In genomic region chr7:133074462-133075133, GRCm38 (mm10) we compare ENCODE assay signal across 12 mouse cellular contexts. TPM values are rescaled to one million over a fixed set of nuclear protein-coding genes. Genes with fewer than 3 reads are reported as not detected.
DNase-seq lines count a peak whose midpoint lies in the region; ATAC-seq lines count a peak whose summit lies in the region.
"Had no signal": no experiment of that assay in that cellular context is flagged by ENCODE, and none has a peak within 500 bp of the region (broad histone marks: within the 10 kb centered on the region; RNA-seq: fewer than 3 reads in every experiment).

No protein-coding gene starts in this region.

- peaks cover 17% of the 10 kb centered on the region for H3K4me1 ChIP-seq in kidney, embryonic 14.5 days (ENCODE audit: control insufficient read depth, insufficient read depth, low read length)
- peaks cover 63% of the 10 kb centered on the region for H3K4me1 ChIP-seq in hindbrain, embryonic 15.5 days (replicated peaks)
- H3K4me1 ChIP-seq in midbrain, embryonic 16.5 days (ENCODE audit: control insufficient read depth, insufficient read depth, low read length) = peaks cover 37% of the 10 kb centered on the region

- no peak overlapping the region for H3K9ac ChIP-seq in kidney, embryonic 14.5 days (ENCODE audit: low read depth, low read length)
- H3K9ac ChIP-seq in hindbrain, embryonic 15.5 days = no peak overlapping the region
- H3K9ac ChIP-seq in midbrain, embryonic 16.5 days (ENCODE audit: low read depth, low read length) = no peak overlapping the region
- H3K9ac ChIP-seq: liver, embryonic 13.5 days had no signal

- no peaks in the 10 kb centered on the region for H3K9me3 ChIP-seq in kidney, embryonic 14.5 days (ENCODE audit: control insufficient read depth, low read length)
- no peaks in the 10 kb centered on the region for H3K9me3 ChIP-seq in hindbrain, embryonic 15.5 days
- H3K9me3 ChIP-seq in midbrain, embryonic 16.5 days (replicated peaks; ENCODE audit: control insufficient read depth, low read length, poor library complexity, severe bottlenecking) = no peaks in the 10 kb centered on the region
- H3K9me3 ChIP-seq: liver, embryonic 13.5 days had no signal

- 68% methylated on average over 10 of the region's 10 CpGs for WGBS in kidney, embryonic 14.5 days
- WGBS in hindbrain, embryonic 15.5 days = 21% methylated on average over 10 of the region's 10 CpGs
- 24% methylated on average over 10 of the region's 10 CpGs for WGBS in midbrain, embryonic 16.5 days

- peaks cover 36% of the 10 kb centered on the region for H3K36me3 ChIP-seq in kidney, embryonic 14.5 days (ENCODE audit: control insufficient read depth, insufficient read depth, low read length)
- no peaks in the 10 kb centered on the region for H3K36me3 ChIP-seq in hindbrain, embryonic 15.5 days
- H3K36me3 ChIP-seq in midbrain, embryonic 16.5 days (ENCODE audit: control insufficient read depth, insufficient read depth, low read length) = no peaks in the 10 kb centered on the region
- H3K36me3 ChIP-seq: liver, embryonic 13.5 days had no signal

- H3K27me3 ChIP-seq in kidney, embryonic 14.5 days (ENCODE audit: control insufficient read depth, insufficient read depth, low read length) = no peaks in the 10 kb centered on the region
- H3K27me3 ChIP-seq in hindbrain, embryonic 15.5 days = no peaks in the 10 kb centered on the region
- H3K27me3 ChIP-seq in midbrain, embryonic 16.5 days (ENCODE audit: control insufficient read depth, insufficient read depth, low read depth, low read length) = no peaks in the 10 kb centered on the region
- H3K27me3 ChIP-seq: liver, embryonic 13.5 days had no signal

- intact Hi-C loops in left cerebral cortex, postnatal 14 days (cut with DNase I) = no loop called here

- H3K4me3 ChIP-seq in kidney, embryonic 14.5 days (ENCODE audit: low read length) = no peak overlapping the region
- H3K4me3 ChIP-seq in hindbrain, embryonic 15.5 days = no peak overlapping the region
- H3K4me3 ChIP-seq in midbrain, embryonic 16.5 days (ENCODE audit: low read depth, low read length) = no peak overlapping the region
- H3K4me3 ChIP-seq: liver, embryonic 13.5 days had no signal

- no peak overlapping the region for H3K4me2 ChIP-seq in kidney, embryonic 14.5 days (replicated peaks; ENCODE audit: low read depth, low read length)
- no peak overlapping the region for H3K4me2 ChIP-seq in hindbrain, embryonic 15.5 days
- no peak overlapping the region for H3K4me2 ChIP-seq in midbrain, embryonic 16.5 days (ENCODE audit: low read length)
- H3K4me2 ChIP-seq: liver, embryonic 13.5 days had no signal

- H3K27ac ChIP-seq in kidney, embryonic 14.5 days (ENCODE audit: low read depth, low read length) = no peak overlapping the region
- H3K27ac ChIP-seq in hindbrain, embryonic 15.5 days (replicated peaks) = peak overlapping the region; percentile 52
- H3K27ac ChIP-seq in midbrain, embryonic 16.5 days (ENCODE audit: low read length) = peak overlapping the region; percentile 17; the same call in 1 of the 2 replicates
- H3K27ac ChIP-seq: liver, embryonic 13.5 days had no signal

- peak; percentile 42 for DNase-seq in kidney, adult 18-20 months
- DNase-seq in cerebellum, postnatal 14 days = peak; percentile 43 to 69
- DNase-seq in spleen, postnatal 10 days (ENCODE audit: low spot score in 2 of 2) = no peak
- DNase-seq in left cerebral cortex, postnatal 14 days (ENCODE audit: low spot score in 2 of 2) = no peak
- DNase-seq in lung, postnatal 4 days = no peak
- DNase-seq: liver, embryonic 13.5 days; thymus, adult 18-20 months had no signal

- ATAC-seq in kidney, embryonic 14.5 days (ENCODE audit: low FRiP score, low TSS enrichment) = no peak
- no peak for ATAC-seq in hindbrain, embryonic 15.5 days (ENCODE audit: low FRiP score, low read depth)
- ATAC-seq in midbrain, embryonic 16.5 days = no peak
- ATAC-seq: intestine, postnatal 0 days had no signal

RNA-seq across cellular contexts. Expression of gene Fgfr2, which starts 48.6 kb away (rescaled TPM):
- 62.8 and 133 TPM in 2 replicates for polyA plus RNA-seq in kidney, embryonic 14.5 days (2014; fragmentation: Nextera tagmentation; extraction: Ambion mirVana)
- polyA plus RNA-seq in hindbrain, embryonic 15.5 days (2015; fragmentation: Nextera tagmentation; extraction: Ambion mirVana) = 23.9 and 28.5 TPM in 2 replicates
- polyA plus RNA-seq in midbrain, embryonic 16.5 days (2015; fragmentation: Nextera tagmentation; extraction: Ambion mirVana) = 20.8 and 23.8 TPM in 2 replicates
- total RNA-seq in left cerebral cortex, postnatal 14 days (2021) = 10 to 100 TPM; 27.3 to 32.7 TPM
- total RNA-seq: granulocyte monocyte progenitor cell, adult 5-6 weeks had no signal

RNA-seq across cellular contexts. Expression of gene Ctbp2, which starts 49.6 kb away (rescaled TPM):
- polyA plus RNA-seq in kidney, embryonic 14.5 days (2014; fragmentation: Nextera tagmentation; extraction: Ambion mirVana) = 132 and 157 TPM in 2 replicates
- polyA plus RNA-seq in hindbrain, embryonic 15.5 days (2015; fragmentation: Nextera tagmentation; extraction: Ambion mirVana) = 61.6 and 65.0 TPM in 2 replicates
- 43.7 and 52.4 TPM in 2 replicates for polyA plus RNA-seq in midbrain, embryonic 16.5 days (2015; fragmentation: Nextera tagmentation; extraction: Ambion mirVana)
- 10 to 100 TPM; 26.0 to 26.2 TPM for total RNA-seq in left cerebral cortex, postnatal 14 days (2021)

Comparison
In these comparisons a context has a peak if more than half of its experiments do, and no peak if none do; other contexts are left out.
1. DNase-seq: peak in kidney, adult 18-20 months (single experiment) and cerebellum, postnatal 14 days (2 of 2); none in spleen, postnatal 10 days (0 of 2), left cerebral cortex, postnatal 14 days (0 of 2) and lung, postnatal 4 days (0 of 2).